Mouse (Mus musculus): Measurements from ENCODE around the gene Adsl. TPM values are rescaled to one million over a fixed set of nuclear protein-coding genes. Genes with fewer than 3 reads are reported as not detected.
"Not testable (repeated sequence)": the region's sequence is repeated elsewhere in the genome, so short reads cannot be mapped to it uniquely, and the experiment has no call there.

Gene Adsl
- polyA plus RNA-seq (2016; fragmentation: Nextera tagmentation; extraction: Ambion mirVana) = 215 and 230 TPM in 2 replicates

- peaks cover 30% of the 10 kb centered on the region for H3K36me3 ChIP-seq (replicated peaks)
- peaks cover 14% of the 10 kb centered on the region for H3K4me1 ChIP-seq
- H3K9me3 ChIP-seq = no peaks in the 10 kb centered on the region
- DNase-seq (ENCODE audit: low spot score) = peak; percentile 94
- H3K4me3 ChIP-seq = peak within 1 kb of the TSS; percentile 91
- WGBS = under 1% methylated on average over 63 of the region's 63 CpGs
- H3K27me3 ChIP-seq (replicated peaks; ENCODE audit: low read depth, poor library complexity, severe bottlenecking) = no peaks in the 10 kb centered on the region
- H3K27ac ChIP-seq (replicated peaks) = peak within 1 kb of the TSS; percentile 92
These were observed at the start of gene Adsl for GRCm38 (mm10) chr15:80948145-80949135. Gene Adsl (plus strand): TSS chr15:80948490.

- H3K4me3 ChIP-seq = no peak overlapping the region
- H3K4me1 ChIP-seq = no peaks in the 10 kb centered on the region
- WGBS = 90% methylated on average over 2 of the region's 2 CpGs
- no peaks in the 10 kb centered on the region for H3K9me3 ChIP-seq
- no peak for DNase-seq (ENCODE audit: low spot score)
- H3K27me3 ChIP-seq (replicated peaks; ENCODE audit: low read depth, poor library complexity, severe bottlenecking) = no peaks in the 10 kb centered on the region
- H3K27ac ChIP-seq (replicated peaks) = no peak overlapping the region
- H3K36me3 ChIP-seq (replicated peaks) = peaks cover 100% of the 10 kb centered on the region
These were observed 48.5 kb upstream of the Adsl start for GRCm38 (mm10) chr15:80899806-80900205.

GRCm38 (mm10) chr15:80901806-80902513 is 46.3 kb upstream of the Adsl start:
- Histone ChIP-seq H3K9me3 (no peaks in the 10 kb centered on the region), H3K36me3 (replicated peaks) (peaks cover 100% of the 10 kb centered on the region), H3K4me3 (no peak overlapping the region)

DNA sequence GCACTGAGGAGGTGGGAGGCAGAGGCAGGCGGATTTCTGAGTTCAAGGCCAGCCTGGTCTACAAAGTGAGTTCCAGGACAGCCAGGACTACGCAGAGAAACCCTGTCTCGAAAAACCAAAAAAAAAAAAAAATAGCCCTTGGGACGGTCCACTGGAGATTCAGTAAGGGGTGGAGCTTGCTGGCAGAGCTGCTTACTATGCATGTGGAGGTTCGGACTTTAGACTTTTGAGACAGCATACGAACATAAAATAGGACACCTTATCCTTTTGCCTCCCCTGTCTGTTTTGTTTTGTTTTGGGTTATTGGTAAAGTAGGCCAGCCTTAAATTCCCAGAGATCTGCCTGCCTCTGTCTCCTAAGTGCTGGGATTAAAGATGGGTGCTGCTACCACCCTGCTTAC is 43.5 kb upstream of the Adsl start:
- 95% methylated on average over 6 of the region's 6 CpGs for WGBS
- not testable (repeated sequence) for H3K9me3 ChIP-seq; H3K4me3 ChIP-seq; H3K27me3 ChIP-seq (replicated peaks; ENCODE audit: low read depth, poor library complexity, severe bottlenecking); H3K27ac ChIP-seq (replicated peaks); DNase-seq (ENCODE audit: low spot score); H3K4me1 ChIP-seq
- peaks cover 92% of the 10 kb centered on the region for H3K36me3 ChIP-seq (replicated peaks)

More at GRCm38 (mm10) chr15:80901806-80902513, 46.3 kb upstream of the Adsl start:
- H3K4me1 ChIP-seq = no peaks in the 10 kb centered on the region
- no peak overlapping the region for H3K27ac ChIP-seq (replicated peaks)
- WGBS = 92% methylated on average over 6 of the region's 6 CpGs
- DNase-seq (ENCODE audit: low spot score) = no peak
- no peaks in the 10 kb centered on the region for H3K27me3 ChIP-seq (replicated peaks; ENCODE audit: low read depth, poor library complexity, severe bottlenecking)

DNA sequence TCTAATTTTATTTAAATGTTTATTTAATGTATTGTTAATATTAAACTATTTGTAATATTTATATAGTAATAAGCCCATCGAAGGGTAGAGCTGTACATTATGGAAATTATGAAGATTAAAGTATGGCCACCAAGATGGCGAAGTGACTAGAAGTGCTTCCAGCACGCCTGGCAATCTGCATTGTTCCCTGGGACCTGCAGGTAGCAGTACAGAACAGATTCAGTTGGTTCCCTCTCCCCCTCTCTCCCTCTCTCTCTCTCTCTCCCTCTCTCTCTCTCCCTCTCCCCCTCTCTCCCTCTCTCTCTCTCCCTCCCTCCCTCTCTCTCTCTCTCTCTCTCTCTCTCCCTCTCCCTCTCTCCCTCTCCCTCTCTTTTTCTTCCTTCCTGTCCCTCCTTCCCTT is 38.1 kb upstream of the Adsl start:
- no peaks in the 10 kb centered on the region for H3K27me3 ChIP-seq (replicated peaks; ENCODE audit: low read depth, poor library complexity, severe bottlenecking)
- H3K9me3 ChIP-seq = no peaks in the 10 kb centered on the region
- 93% methylated on average over 3 of the region's 3 CpGs for WGBS

DNA sequence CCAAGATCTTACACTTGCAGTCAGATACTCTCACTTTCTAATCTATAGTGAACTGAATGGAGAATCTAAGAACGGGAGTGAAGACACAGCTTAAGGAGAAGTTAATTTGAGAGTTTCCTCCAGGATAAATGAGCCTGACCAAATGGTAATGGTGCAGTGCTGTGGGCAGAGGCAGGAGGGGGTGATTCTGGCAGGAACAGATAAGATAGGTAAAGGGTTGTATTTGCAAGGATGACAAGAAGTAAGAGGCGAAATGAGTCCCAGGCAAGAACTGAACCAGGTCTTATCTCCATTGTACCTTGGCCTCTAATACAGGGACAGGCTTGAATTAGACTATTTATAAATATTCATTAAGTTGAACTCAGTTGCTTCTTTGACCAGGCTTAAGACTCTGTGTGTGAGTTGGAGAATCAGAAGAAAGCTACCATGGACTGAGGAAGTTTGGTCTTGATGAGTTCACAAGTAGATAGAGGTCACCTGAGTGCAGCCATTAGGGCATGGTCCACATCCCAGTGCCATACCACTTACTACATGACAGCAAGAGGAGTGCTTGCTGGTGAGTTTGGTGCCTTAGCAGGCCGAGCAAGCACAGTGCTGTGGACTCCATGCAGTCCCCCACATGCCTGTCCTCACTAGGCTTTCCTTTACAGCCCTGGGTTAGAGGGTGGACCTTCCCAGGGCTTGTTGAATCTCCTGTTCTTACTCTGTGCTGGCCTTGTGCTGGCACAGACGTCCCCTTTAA is 37.3 kb upstream of the Adsl start:
- H3K9me3 ChIP-seq = no peaks in the 10 kb centered on the region
- 90% methylated on average over 4 of the region's 4 CpGs for WGBS
- H3K27me3 ChIP-seq (replicated peaks; ENCODE audit: low read depth, poor library complexity, severe bottlenecking) = no peaks in the 10 kb centered on the region
- H3K27ac ChIP-seq (replicated peaks) = no peak overlapping the region
- H3K4me3 ChIP-seq = no peak overlapping the region
- no peaks in the 10 kb centered on the region for H3K4me1 ChIP-seq
- H3K36me3 ChIP-seq (replicated peaks) = peaks cover 91% of the 10 kb centered on the region
- no peak for DNase-seq (ENCODE audit: low spot score)

More for the DNA sequence above, 38.1 kb upstream of the Adsl start:
- Histone ChIP-seq H3K36me3 (replicated peaks) (peaks cover 91% of the 10 kb centered on the region), H3K27ac (replicated peaks) (no peak overlapping the region), H3K4me3 (no peak overlapping the region), H3K4me1 (no peaks in the 10 kb centered on the region)
- no peak for DNase-seq (ENCODE audit: low spot score)

DNA sequence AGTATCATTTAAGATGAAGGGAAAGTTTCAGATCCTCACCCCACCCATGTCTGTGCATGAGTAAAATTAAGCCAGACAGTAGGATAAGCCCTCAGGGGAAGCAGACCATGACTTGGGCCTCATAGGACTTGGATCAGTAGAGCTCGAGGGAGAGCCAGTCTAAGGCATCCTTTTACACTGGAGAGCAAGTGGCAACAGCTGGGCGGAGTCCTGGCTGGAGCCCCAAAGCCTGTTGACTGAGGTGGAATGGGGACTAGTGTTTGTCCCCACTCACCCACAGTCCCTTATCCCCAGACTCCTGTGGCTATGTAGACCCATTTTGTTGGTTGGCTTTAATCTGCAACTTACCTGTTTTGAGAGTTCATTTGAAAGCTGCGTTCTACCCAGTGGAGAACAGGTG is 36.1 kb upstream of the Adsl start:
- H3K4me1 ChIP-seq = no peaks in the 10 kb centered on the region
- no peak overlapping the region for H3K4me3 ChIP-seq
- H3K9me3 ChIP-seq = no peaks in the 10 kb centered on the region
- 88% methylated on average over 3 of the region's 3 CpGs for WGBS
- no peak overlapping the region for H3K27ac ChIP-seq (replicated peaks)
- no peaks in the 10 kb centered on the region for H3K27me3 ChIP-seq (replicated peaks; ENCODE audit: low read depth, poor library complexity, severe bottlenecking)
- peaks cover 91% of the 10 kb centered on the region for H3K36me3 ChIP-seq (replicated peaks)
- no peak for DNase-seq (ENCODE audit: low spot score)

DNA sequence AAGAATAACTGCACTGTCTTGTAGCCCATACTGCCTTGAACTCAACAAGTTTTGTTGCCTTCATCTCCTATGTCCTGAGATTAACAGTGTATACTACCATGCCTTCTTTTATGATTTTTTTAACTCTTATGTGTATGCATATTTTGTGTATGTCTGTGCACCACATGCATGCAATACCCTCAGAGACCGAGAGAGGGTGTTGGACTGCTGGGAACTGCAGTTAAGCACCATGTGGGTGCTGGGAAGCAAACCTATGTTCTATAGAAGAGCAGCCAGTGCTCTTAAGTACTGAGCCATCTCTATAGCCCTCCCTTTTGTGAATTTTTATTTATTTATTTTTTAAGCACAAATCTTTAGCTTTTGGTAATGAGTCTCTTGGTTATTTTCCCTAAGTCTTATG is 34.5 kb upstream of the Adsl start:
- 93% methylated on average over 1 of the region's 1 CpGs for WGBS
- no peak overlapping the region for H3K4me3 ChIP-seq
- no peaks in the 10 kb centered on the region for H3K4me1 ChIP-seq
- no peak for DNase-seq (ENCODE audit: low spot score)
- no peak overlapping the region for H3K27ac ChIP-seq (replicated peaks)
- H3K9me3 ChIP-seq = no peaks in the 10 kb centered on the region
- no peaks in the 10 kb centered on the region for H3K27me3 ChIP-seq (replicated peaks; ENCODE audit: low read depth, poor library complexity, severe bottlenecking)
- H3K36me3 ChIP-seq (replicated peaks) = peaks cover 93% of the 10 kb centered on the region

- DNase-seq (ENCODE audit: low spot score) = no peak
- Histone ChIP-seq H3K9me3 (no peaks in the 10 kb centered on the region), H3K4me1 (no peaks in the 10 kb centered on the region), H3K27me3 (replicated peaks; ENCODE audit: low read depth, poor library complexity, severe bottlenecking) (no peaks in the 10 kb centered on the region), H3K4me3 (no peak overlapping the region), H3K36me3 (replicated peaks) (peaks cover 100% of the 10 kb centered on the region), H3K27ac (replicated peaks) (no peak overlapping the region)
- 85% methylated on average over 2 of the region's 2 CpGs for WGBS
These were observed 32.4 kb upstream of the Adsl start for GRCm38 (mm10) chr15:80915850-80916249.

- no peak for DNase-seq (ENCODE audit: low spot score)
These were observed 31.7 kb upstream of the Adsl start for GRCm38 (mm10) chr15:80916621-80917020.

GRCm38 (mm10) chr15:80920346-80920745 is 27.9 kb upstream of the Adsl start:
- 96% methylated on average over 3 of the region's 3 CpGs for WGBS
- H3K4me1 ChIP-seq = no peaks in the 10 kb centered on the region
- no peaks in the 10 kb centered on the region for H3K9me3 ChIP-seq
- H3K27ac ChIP-seq (replicated peaks) = no peak overlapping the region
- DNase-seq (ENCODE audit: low spot score) = no peak
- peaks cover 100% of the 10 kb centered on the region for H3K36me3 ChIP-seq (replicated peaks)
- H3K27me3 ChIP-seq (replicated peaks; ENCODE audit: low read depth, poor library complexity, severe bottlenecking) = no peaks in the 10 kb centered on the region
- no peak overlapping the region for H3K4me3 ChIP-seq

More at GRCm38 (mm10) chr15:80916621-80917020, 31.7 kb upstream of the Adsl start:
- 96% methylated on average over 7 of the region's 7 CpGs for WGBS
- Histone ChIP-seq H3K4me1 (no peaks in the 10 kb centered on the region), H3K27me3 (replicated peaks; ENCODE audit: low read depth, poor library complexity, severe bottlenecking) (no peaks in the 10 kb centered on the region), H3K9me3 (no peaks in the 10 kb centered on the region), H3K36me3 (replicated peaks) (peaks cover 100% of the 10 kb centered on the region), H3K4me3 (no peak overlapping the region), H3K27ac (replicated peaks) (no peak overlapping the region)

DNA sequence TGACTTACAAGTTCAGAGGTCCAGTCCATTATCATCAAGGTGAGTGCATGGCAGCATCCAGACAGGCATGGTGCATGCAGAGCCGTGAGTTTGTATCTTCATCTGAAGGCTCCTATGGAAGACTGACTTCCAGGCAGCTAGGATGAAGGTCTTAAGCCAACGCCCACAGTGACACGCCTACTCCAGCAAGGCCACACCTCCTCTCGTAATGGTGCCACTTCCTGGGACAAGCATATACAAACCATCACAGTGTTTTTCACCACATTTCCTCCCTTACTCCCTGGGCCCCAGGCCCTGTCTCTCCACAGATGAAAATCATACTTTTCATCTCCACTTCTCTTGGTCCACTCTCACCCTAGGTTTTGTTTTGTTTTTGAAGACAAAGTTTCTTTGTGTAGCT is 26.5 kb upstream of the Adsl start:
- Histone ChIP-seq H3K4me1 (no peaks in the 10 kb centered on the region), H3K27ac (replicated peaks) (no peak overlapping the region), H3K9me3 (no peaks in the 10 kb centered on the region), H3K4me3 (no peak overlapping the region), H3K36me3 (replicated peaks) (peaks cover 99% of the 10 kb centered on the region), H3K27me3 (replicated peaks; ENCODE audit: low read depth, poor library complexity, severe bottlenecking) (no peaks in the 10 kb centered on the region)
- no peak for DNase-seq (ENCODE audit: low spot score)
- 86% methylated on average over 4 of the region's 4 CpGs for WGBS
